Mouse (Mus musculus) forebrain, postnatal 0 days (tissue): ENCODE data around the gene Usp54. TPM values are rescaled to one million over a fixed set of nuclear protein-coding genes. Genes with fewer than 3 reads are reported as not detected.
A peak's percentile ranks its signal among the peaks of the same experiment; 100 is the strongest.

ENCODE experiments used
- ATAC-seq: fragments of 200-750 bp; cut with Nextera tagmentation; 2 replicates; pipeline ENCODE4 v1.8.0; 2017; ENCODE audit warnings: mild to moderate bottlenecking, moderate library complexity
- DNase-seq: peaks from one replicate; pipeline ENCODE4 v3.0.0-alpha.2; 2015
- H3K27ac ChIP-seq: fragments of 300-500 bp; sonication (generic); 2 replicates; pipeline ENCODE4 v1.5.1; 2014; ENCODE audit warnings: low read depth, mild to moderate bottlenecking, antibody characterized with exemption, low read length, moderate library complexity, mixed read lengths
- H3K27me3 ChIP-seq: fragments of 300-500 bp; sonication (generic); 2 replicates; pipeline ENCODE4 v1.6.1; 2014; ENCODE audit warnings: mild to moderate bottlenecking, low read length, mixed read lengths; ENCODE audit not compliant: insufficient read depth
- H3K36me3 ChIP-seq: fragments of 300-500 bp; sonication (generic); 2 replicates; pipeline ENCODE4 v1.6.1; 2014; ENCODE audit warnings: mild to moderate bottlenecking, moderate library complexity; ENCODE audit not compliant: insufficient read depth
- H3K4me1 ChIP-seq: fragments of 300-500 bp; sonication (generic); 2 replicates; pipeline ENCODE4 v1.6.1; 2014; ENCODE audit warnings: antibody characterized with exemption; ENCODE audit not compliant: insufficient read depth
- H3K4me2 ChIP-seq: fragments of 300-500 bp; sonication (generic); 2 replicates; pipeline ENCODE4 v1.6.1; 2014; ENCODE audit warnings: low read depth, mild to moderate bottlenecking, moderate library complexity
- H3K4me3 ChIP-seq: fragments of 300-500 bp; sonication (generic); 2 replicates; pipeline ENCODE4 v1.5.1; 2014; ENCODE audit warnings: low read depth, low read length, mixed read lengths
- H3K9ac ChIP-seq: fragments of 300-500 bp; sonication (generic); 2 replicates; pipeline ENCODE4 v1.6.1; 2014; ENCODE audit warnings: mild to moderate bottlenecking
- H3K9me3 ChIP-seq: fragments of 300-500 bp; sonication (generic); 2 replicates; pipeline ENCODE4 v1.6.1; 2016; ENCODE audit warnings: low read length
- CTCF ChIP-seq: sonication (generic); IDR thresholded peaks from 2 replicates; pipeline ENCODE4 v1.5.1; 2016; ENCODE audit warnings: antibody characterized with exemption, control low read depth, low read depth
- WGBS: fragments of 180-500 bp; shearing (Covaris S2); extraction: QIAGEN DNeasy Blood & Tissue Kit; methylation state at CpG from one replicate; pipeline ENCODE4 v1.1.7; 2014; 5-methylcytosine and 5-hydroxymethylcytosine counted together
- polyA plus RNA-seq: library from polyadenylated mRNA; unstranded; fragments of >200 nt; fragmentation: Nextera tagmentation; extraction: Ambion mirVana; gene quantifications from 2 replicates; pipeline ENCODE4 v1.2.1, GENCODE M21; 2015
- total RNA-seq: library from RNA; depleted of rRNA; stranded (reverse); fragments of >200 nt; gene quantifications from 2 replicates; pipeline ENCODE4 v1.2.3, GENCODE M21; 2014

Usp54 gene
- total and polyA plus RNA-seq, 2 experiments from 2014 or later: 4.8 to 28.9 TPM

DNA sequence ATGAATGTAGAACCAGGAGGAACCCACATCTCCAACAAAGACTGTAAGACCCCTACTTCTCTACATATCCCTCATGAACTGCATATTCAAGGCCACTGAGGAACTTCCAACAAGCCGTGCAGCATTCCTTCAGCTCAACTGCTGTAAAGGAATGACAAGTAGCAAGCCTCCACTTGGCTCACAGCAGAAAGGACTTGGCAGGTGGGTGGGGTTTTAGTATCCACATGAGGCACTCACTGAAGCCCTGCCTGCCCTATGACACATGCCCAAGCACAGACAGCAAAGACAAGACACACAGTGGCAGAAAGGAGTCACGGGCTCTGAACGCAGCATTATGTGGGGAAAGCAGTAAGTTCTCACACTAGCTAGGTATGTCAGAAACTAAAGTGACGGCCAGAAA, 30.7 kb downstream of the Usp54 start:
- H3K9me3 ChIP-seq: no peaks in the 10 kb centered on the region
- no peak overlapping the region for H3K27ac ChIP-seq
- H3K27me3 ChIP-seq: no peaks in the 10 kb centered on the region
- no peak for TF ChIP-seq CTCF
- H3K4me3 ChIP-seq: no peak overlapping the region
- WGBS: 82% methylated on average over 4 of the region's 4 CpGs
- H3K4me1 ChIP-seq: no peaks in the 10 kb centered on the region
- ATAC-seq (no peak), DNase-seq (no peak)
- no peak overlapping the region for H3K9ac ChIP-seq
- peaks cover 6% of the 10 kb centered on the region for H3K36me3 ChIP-seq
- no peak overlapping the region for H3K4me2 ChIP-seq

GRCm38 (mm10) chr14:20609519-20609918, 31.3 kb downstream of the Usp54 start:
- WGBS: 90% methylated on average over 3 of the region's 3 CpGs

GRCm38 (mm10) chr14:20607396-20608126, 33.3 kb downstream of the Usp54 start:
- H3K4me3 ChIP-seq: no peak overlapping the region
- TF ChIP-seq CTCF: no peak
- no peak overlapping the region for H3K4me2 ChIP-seq
- DNase-seq (no peak), ATAC-seq (no peak)
- no peaks in the 10 kb centered on the region for H3K4me1 ChIP-seq
- no peaks in the 10 kb centered on the region for H3K27me3 ChIP-seq
- WGBS: 82% methylated on average over 9 of the region's 9 CpGs
- no peak overlapping the region for H3K9ac ChIP-seq
- no peaks in the 10 kb centered on the region for H3K9me3 ChIP-seq
- H3K36me3 ChIP-seq: peaks cover 6% of the 10 kb centered on the region
- H3K27ac ChIP-seq: no peak overlapping the region

More at GRCm38 (mm10) chr14:20609519-20609918, 31.3 kb downstream of the Usp54 start:
- no peak for TF ChIP-seq CTCF
- Histone ChIP-seq H3K4me2 (no peak overlapping the region), H3K9me3 (no peaks in the 10 kb centered on the region), H3K36me3 (peaks cover 6% of the 10 kb centered on the region), H3K27ac (no peak overlapping the region), H3K4me3 (no peak overlapping the region), H3K9ac (no peak overlapping the region), H3K4me1 (no peaks in the 10 kb centered on the region), H3K27me3 (no peaks in the 10 kb centered on the region)
- no peak for ATAC-seq
- DNase-seq: no peak

GRCm38 (mm10) chr14:20601287-20601686, 39.6 kb downstream of the Usp54 start:
- H3K9ac ChIP-seq: no peak overlapping the region
- no peak for TF ChIP-seq CTCF
- H3K9me3 ChIP-seq: no peaks in the 10 kb centered on the region
- WGBS: 98% methylated on average over 1 of the region's 1 CpGs
- H3K27ac ChIP-seq: no peak overlapping the region
- no peak overlapping the region for H3K4me2 ChIP-seq
- H3K4me1 ChIP-seq: no peaks in the 10 kb centered on the region
- H3K27me3 ChIP-seq: no peaks in the 10 kb centered on the region
- ATAC-seq (no peak), DNase-seq (no peak)
- H3K4me3 ChIP-seq: no peak overlapping the region
- no peaks in the 10 kb centered on the region for H3K36me3 ChIP-seq

- Histone ChIP-seq H3K4me3 (no peak overlapping the region), H3K9ac (no peak overlapping the region), H3K27me3 (no peaks in the 10 kb centered on the region), H3K36me3 (no peaks in the 10 kb centered on the region), H3K27ac (no peak overlapping the region), H3K4me2 (no peak overlapping the region), H3K9me3 (no peaks in the 10 kb centered on the region), H3K4me1 (no peaks in the 10 kb centered on the region)
- ATAC-seq (no peak), DNase-seq (no peak)
- TF ChIP-seq CTCF: no peak
- 83% methylated on average over 2 of the region's 2 CpGs for WGBS
These were observed 40.7 kb downstream of the Usp54 start for GRCm38 (mm10) chr14:20600203-20600602.

DNA sequence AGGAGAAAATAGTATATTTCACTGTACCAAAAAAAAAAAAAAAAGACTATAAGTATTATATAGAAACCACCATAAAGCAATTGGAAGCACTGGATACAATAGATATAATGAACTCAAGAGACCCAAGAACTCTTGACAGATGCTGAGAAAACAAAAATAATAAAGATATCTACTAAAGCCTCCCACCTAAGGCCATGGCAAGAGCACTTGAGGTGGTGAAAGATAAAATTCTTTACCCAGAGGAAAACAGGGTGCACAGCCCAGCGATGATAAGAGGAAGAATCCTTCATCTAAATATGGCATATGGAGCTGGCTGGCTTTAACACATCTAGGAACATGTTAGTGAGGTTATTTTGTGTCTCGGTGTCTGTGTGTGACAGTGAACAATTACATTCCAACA, 41.3 kb downstream of the Usp54 start:
- Histone ChIP-seq H3K9me3 (no peaks in the 10 kb centered on the region), H3K4me1 (no peaks in the 10 kb centered on the region), H3K27me3 (no peaks in the 10 kb centered on the region), H3K9ac (no peak overlapping the region), H3K4me2 (no peak overlapping the region), H3K4me3 (no peak overlapping the region), H3K27ac (no peak overlapping the region), H3K36me3 (no peaks in the 10 kb centered on the region)
- ATAC-seq (no peak), DNase-seq (no peak)
- WGBS: 80% methylated on average over 2 of the region's 2 CpGs
- no peak for TF ChIP-seq CTCF

GRCm38 (mm10) chr14:20595781-20596180, 45.1 kb downstream of the Usp54 start:
- no peak for TF ChIP-seq CTCF
- no peaks in the 10 kb centered on the region for H3K9me3 ChIP-seq
- no peak overlapping the region for H3K4me3 ChIP-seq
- H3K4me2 ChIP-seq: no peak overlapping the region
- H3K27me3 ChIP-seq: no peaks in the 10 kb centered on the region
- DNase-seq (peak; percentile 17), ATAC-seq (peak; percentile 84)
- H3K27ac ChIP-seq: peak overlapping the region; percentile 42; the same call in 1 of the 2 replicates
- H3K4me1 ChIP-seq: no peaks in the 10 kb centered on the region
- WGBS: 6% methylated on average over 3 of the region's 3 CpGs
- H3K36me3 ChIP-seq: no peaks in the 10 kb centered on the region
- H3K9ac ChIP-seq: no peak overlapping the region
